Mouse (Mus musculus) intestine, postnatal 0 days (tissue): ENCODE data around the gene Card19. TPM values are rescaled to one million over a fixed set of nuclear protein-coding genes. Genes with fewer than 3 reads are reported as not detected.

Source experiments
- ATAC-seq: fragments of 200-750 bp; cut with Nextera tagmentation; 2 replicates; pipeline ENCODE4 v1.8.0; 2017; ENCODE audit warnings: mild to moderate bottlenecking, moderate TSS enrichment, moderate library complexity
- H3K27ac ChIP-seq: fragments of 300-500 bp; sonication (generic); 2 replicates; pipeline ENCODE4 v1.5.1; 2014; ENCODE audit warnings: mild to moderate bottlenecking, low read depth, low read length, moderate library complexity
- H3K27me3 ChIP-seq: fragments of 300-500 bp; sonication (generic); replicated peaks from 2 replicates; pipeline ENCODE4 v1.6.1; 2014; ENCODE audit warnings: low read length, mixed read lengths; ENCODE audit not compliant: control insufficient read depth, insufficient read depth
- H3K36me3 ChIP-seq: fragments of 300-500 bp; sonication (generic); 2 replicates; pipeline ENCODE4 v1.6.1; 2014; ENCODE audit warnings: mild to moderate bottlenecking, moderate library complexity; ENCODE audit not compliant: control insufficient read depth, insufficient read depth
- H3K4me1 ChIP-seq: fragments of 300-500 bp; sonication (generic); replicated peaks from 2 replicates; pipeline ENCODE4 v1.6.1; 2014; ENCODE audit warnings: antibody characterized with exemption, low read length, mixed read lengths; ENCODE audit not compliant: control insufficient read depth, insufficient read depth
- H3K4me2 ChIP-seq: fragments of 300-500 bp; sonication (generic); replicated peaks from 2 replicates; pipeline ENCODE4 v1.6.1; 2014; ENCODE audit warnings: low read depth, mild to moderate bottlenecking, moderate library complexity
- H3K4me3 ChIP-seq: fragments of 300-500 bp; sonication (generic); 2 replicates; pipeline ENCODE4 v1.5.1; 2014; ENCODE audit warnings: low read depth, low read length
- H3K9ac ChIP-seq: fragments of 300-500 bp; sonication (generic); 2 replicates; pipeline ENCODE4 v1.6.1; 2014; ENCODE audit warnings: mild to moderate bottlenecking, low read depth, low read length
- H3K9me3 ChIP-seq: fragments of 300-500 bp; sonication (generic); 2 replicates; pipeline ENCODE4 v1.6.1; 2016; ENCODE audit warnings: mixed run types; ENCODE audit not compliant: control insufficient read depth
- CTCF ChIP-seq: sonication (generic); IDR thresholded peaks from 2 replicates; pipeline ENCODE4 v1.5.1; 2016; ENCODE audit warnings: low read depth, mild to moderate bottlenecking, control low read depth, antibody characterized with exemption, moderate library complexity
- WGBS: fragments of 180-500 bp; shearing (Covaris S2); extraction: QIAGEN DNeasy Blood & Tissue Kit; methylation state at CpG from one replicate; pipeline ENCODE4 v1.1.7; 2014; 5-methylcytosine and 5-hydroxymethylcytosine counted together
- polyA plus RNA-seq: library from polyadenylated mRNA; unstranded; fragments of >200 nt; fragmentation: Nextera tagmentation; extraction: Ambion mirVana; gene quantifications from 2 replicates; pipeline ENCODE4 v1.2.1, GENCODE M21; 2015

The Card19 gene
- polyA plus RNA-seq, 1 experiment from 2014 or later = 117 TPM

DNA sequence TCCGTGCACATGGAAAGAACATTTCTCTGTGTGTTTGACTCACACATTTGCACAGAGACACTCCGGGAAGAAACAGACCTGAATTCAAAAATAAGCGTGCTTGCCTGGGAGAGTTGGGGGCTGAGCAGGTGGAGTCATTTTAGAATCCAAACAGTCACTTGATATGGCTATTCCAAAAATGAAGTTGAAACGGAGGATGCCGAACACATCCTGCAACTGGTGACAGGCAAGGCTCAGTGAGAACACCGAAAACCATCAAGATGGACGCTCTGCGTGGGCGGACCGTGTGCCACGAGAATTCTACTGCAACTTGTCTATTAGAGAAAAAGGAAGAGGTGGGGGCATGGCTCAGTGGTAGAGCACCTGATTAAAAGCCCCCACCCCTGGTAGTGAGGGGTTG, 45.2 kb downstream of the Card19 start:
- WGBS = 94% methylated on average over 11 of the region's 11 CpGs
- Histone ChIP-seq H3K4me1 (0 out of 2 replicates have a peak, but pooled peaks cover 5% of the 10 kb centered on the region), H3K27me3 (no peaks in the 10 kb centered on the region), H3K36me3 (no peaks in the 10 kb centered on the region), H3K4me3 (no peak overlapping the region), H3K4me2 (no peak overlapping the region), H3K9ac (no peak overlapping the region), H3K9me3 (no peaks in the 10 kb centered on the region), H3K27ac (no peak overlapping the region)
- no peak for TF ChIP-seq CTCF
- ATAC-seq = no peak

DNA sequence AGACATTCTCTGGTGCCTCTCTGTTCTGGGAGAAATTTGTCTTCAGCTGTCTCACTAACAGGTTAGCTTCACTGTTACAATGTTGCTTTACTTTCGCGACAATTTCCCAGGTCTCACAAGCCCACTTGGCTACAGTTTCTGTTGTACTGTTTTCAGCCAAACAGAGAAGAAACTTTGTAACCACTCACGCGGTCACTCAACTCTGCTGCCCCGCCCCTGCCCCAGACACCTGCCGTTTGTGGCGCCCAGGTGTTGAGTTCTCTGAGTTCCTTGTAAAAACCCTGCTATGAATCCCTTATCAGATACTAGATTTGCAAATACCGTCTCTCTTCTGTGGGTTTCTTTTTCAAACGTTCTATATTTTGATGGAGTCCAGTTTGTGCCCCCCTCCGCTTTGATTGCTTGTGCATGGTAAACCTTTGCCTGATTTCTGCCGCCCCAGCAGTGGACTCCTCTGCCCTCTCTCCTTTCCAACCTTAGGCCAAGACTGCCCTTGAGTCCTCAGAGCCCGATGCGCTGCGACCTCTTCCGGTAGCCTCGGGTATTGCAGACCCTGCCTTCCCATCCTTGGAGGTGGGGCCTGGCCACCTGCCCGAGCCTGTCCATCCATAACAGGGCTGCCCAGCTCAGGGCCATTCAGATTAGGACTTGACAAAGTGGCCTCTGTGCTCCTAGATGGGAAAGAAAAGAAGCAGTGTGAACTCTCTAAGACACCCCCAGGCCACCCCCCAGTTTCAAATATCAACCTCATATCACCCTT, 46.2 kb downstream of the Card19 start:
- peak; percentile 98 for TF ChIP-seq CTCF
- H3K27ac ChIP-seq = no peak overlapping the region
- 0 out of 2 replicates have a peak overlapping the region, but pooled peaks have one; percentile 28 for H3K4me2 ChIP-seq
- H3K9ac ChIP-seq = no peak overlapping the region
- no peaks in the 10 kb centered on the region for H3K9me3 ChIP-seq
- no peak overlapping the region for H3K4me3 ChIP-seq
- WGBS = 11% methylated on average over 17 of the region's 17 CpGs
- no peaks in the 10 kb centered on the region for H3K36me3 ChIP-seq
- 0 out of 2 replicates have a peak, but pooled peaks cover 5% of the 10 kb centered on the region for H3K4me1 ChIP-seq
- H3K27me3 ChIP-seq = no peaks in the 10 kb centered on the region
- ATAC-seq = peak; percentile 78

DNA sequence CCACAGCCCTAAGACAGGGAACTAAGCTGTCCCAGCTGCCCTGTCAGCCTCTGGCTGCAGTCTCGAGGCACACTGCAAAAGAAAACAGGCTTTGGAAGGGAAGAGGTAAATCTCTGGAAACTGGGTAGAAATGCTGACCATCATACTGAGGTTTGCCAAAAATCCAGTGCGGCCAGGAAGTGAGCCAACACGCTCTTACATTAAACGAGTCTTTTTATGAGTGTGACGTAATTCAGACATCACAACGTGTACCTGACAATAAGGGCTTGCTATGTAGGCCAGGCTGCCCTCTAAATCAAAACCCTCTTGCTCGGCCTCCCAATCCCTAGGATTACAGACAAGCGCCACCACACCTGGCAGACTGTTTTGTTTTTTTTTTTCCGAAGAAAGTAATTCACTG, 48.8 kb downstream of the Card19 start:
- no peaks in the 10 kb centered on the region for H3K9me3 ChIP-seq
- peaks cover 5% of the 10 kb centered on the region; the same call in 1 of the 2 replicates for H3K4me1 ChIP-seq
- H3K9ac ChIP-seq = no peak overlapping the region
- H3K4me2 ChIP-seq = no peak overlapping the region
- H3K27me3 ChIP-seq = no peaks in the 10 kb centered on the region
- TF ChIP-seq CTCF = no peak
- H3K4me3 ChIP-seq = no peak overlapping the region
- no peak for ATAC-seq
- no peaks in the 10 kb centered on the region for H3K36me3 ChIP-seq
- 49% methylated on average over 9 of the region's 9 CpGs for WGBS
- no peak overlapping the region for H3K27ac ChIP-seq

DNA sequence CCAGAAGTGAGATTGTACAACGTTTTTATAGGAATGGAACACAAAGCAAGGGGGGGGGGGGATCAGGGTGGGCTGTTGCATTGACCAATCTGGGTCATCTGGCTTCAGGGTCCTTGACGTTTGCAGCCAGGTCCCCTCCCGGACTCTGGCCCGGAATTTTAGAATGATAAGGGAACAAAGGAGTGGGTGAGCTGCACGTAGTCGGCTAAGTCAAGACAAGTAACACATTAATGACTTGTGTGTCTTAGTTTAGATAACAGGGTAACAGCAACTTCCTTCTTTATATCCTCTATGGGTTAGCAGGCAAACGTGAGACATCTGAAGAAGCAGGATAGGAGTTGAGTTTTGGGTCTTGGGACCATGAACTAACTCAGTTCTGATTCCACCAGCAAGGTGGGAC, 52.2 kb downstream of the Card19 start:
- H3K4me3 ChIP-seq = no peak overlapping the region
- WGBS = 36% methylated on average over 7 of the region's 7 CpGs
- ATAC-seq = peak; percentile 40; the same call in 1 of the 2 replicates
- H3K27ac ChIP-seq = no peak overlapping the region
- TF ChIP-seq CTCF = no peak
- H3K9ac ChIP-seq = no peak overlapping the region
- no peak overlapping the region for H3K4me2 ChIP-seq
- no peaks in the 10 kb centered on the region for H3K36me3 ChIP-seq
- no peaks in the 10 kb centered on the region for H3K27me3 ChIP-seq
- no peaks in the 10 kb centered on the region for H3K9me3 ChIP-seq
- no peaks in the 10 kb centered on the region; the same call in 1 of the 2 replicates for H3K4me1 ChIP-seq

DNA sequence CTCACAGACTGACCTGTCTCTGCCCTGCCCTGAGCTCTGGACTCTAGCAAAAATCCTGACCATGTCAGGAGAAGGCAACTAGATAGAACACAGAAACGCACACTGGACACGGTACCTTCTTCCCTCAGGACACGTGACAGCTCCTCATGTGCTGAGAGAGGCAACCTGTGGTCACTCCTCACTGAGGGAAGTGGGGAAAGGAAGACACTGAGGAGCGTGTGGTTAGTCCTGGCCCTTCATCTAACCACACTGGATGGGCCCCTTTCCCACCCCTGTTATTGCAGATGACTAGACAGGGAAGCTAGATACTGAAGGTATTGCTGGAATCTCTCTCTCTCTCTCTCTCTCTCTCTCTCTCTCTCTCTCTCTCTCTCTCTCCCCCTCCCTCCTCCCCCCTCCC, 53.1 kb downstream of the Card19 start:
- H3K27ac ChIP-seq = no peak overlapping the region
- no peaks in the 10 kb centered on the region; the same call in 1 of the 2 replicates for H3K4me1 ChIP-seq
- H3K4me2 ChIP-seq = no peak overlapping the region
- no peak overlapping the region for H3K9ac ChIP-seq
- no peak overlapping the region for H3K4me3 ChIP-seq
- H3K36me3 ChIP-seq = no peaks in the 10 kb centered on the region
- 37% methylated on average over 4 of the region's 4 CpGs for WGBS
- H3K27me3 ChIP-seq = no peaks in the 10 kb centered on the region
- no peak for ATAC-seq
- H3K9me3 ChIP-seq = no peaks in the 10 kb centered on the region
- TF ChIP-seq CTCF = no peak

DNA sequence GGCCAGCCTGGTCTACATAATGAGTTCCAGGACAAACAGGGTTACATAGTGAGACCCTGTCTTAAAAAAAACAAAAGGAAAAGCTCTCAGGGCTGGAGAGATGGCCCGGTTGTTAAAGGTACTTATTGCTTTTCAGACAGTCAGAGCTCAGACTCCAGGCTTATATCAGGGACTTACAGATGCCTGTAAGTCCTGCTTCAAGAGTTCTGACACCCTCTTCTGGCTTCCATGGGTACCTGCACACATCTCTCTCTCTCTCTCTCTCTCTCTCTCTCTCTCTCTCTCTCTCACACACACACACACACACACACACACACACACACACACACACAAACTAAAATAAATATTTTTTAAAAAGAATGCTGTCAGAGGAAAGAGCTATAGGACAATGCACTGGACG, 54.6 kb downstream of the Card19 start:
- no peaks in the 10 kb centered on the region for H3K9me3 ChIP-seq
- no peak overlapping the region for H3K4me3 ChIP-seq
- no peak for ATAC-seq
- WGBS = 63% methylated on average over 2 of the region's 2 CpGs
- no peak overlapping the region for H3K4me2 ChIP-seq
- TF ChIP-seq CTCF = peak; percentile 53
- H3K27me3 ChIP-seq = no peaks in the 10 kb centered on the region
- H3K36me3 ChIP-seq = no peaks in the 10 kb centered on the region
- no peak overlapping the region for H3K9ac ChIP-seq
- no peaks in the 10 kb centered on the region; the same call in 1 of the 2 replicates for H3K4me1 ChIP-seq
- H3K27ac ChIP-seq = no peak overlapping the region
